Mouse (Mus musculus) brain, embryonic 14.5 days (tissue): ENCODE results near the gene Ankrd24.

Experiments used
- CTCF ChIP-seq: fragments of 200-500 bp; IDR thresholded peaks from 2 replicates; pipeline ENCODE4 v1.5.1; 2012; ENCODE audit warnings: inconsistent platforms, mild to moderate bottlenecking, moderate library complexity, borderline replicate concordance; ENCODE audit not compliant: insufficient read depth, insufficient read length; ENCODE audit errors: extremely low read depth
- POLR2A ChIP-seq: fragments of 200-500 bp; IDR thresholded peaks from 2 replicates; pipeline ENCODE4 v1.6.1; 2012; ENCODE audit warnings: mild to moderate bottlenecking, inconsistent platforms, borderline replicate concordance; ENCODE audit not compliant: poor library complexity, insufficient read depth, insufficient read length, severe bottlenecking; ENCODE audit errors: extremely low read depth

DNA sequence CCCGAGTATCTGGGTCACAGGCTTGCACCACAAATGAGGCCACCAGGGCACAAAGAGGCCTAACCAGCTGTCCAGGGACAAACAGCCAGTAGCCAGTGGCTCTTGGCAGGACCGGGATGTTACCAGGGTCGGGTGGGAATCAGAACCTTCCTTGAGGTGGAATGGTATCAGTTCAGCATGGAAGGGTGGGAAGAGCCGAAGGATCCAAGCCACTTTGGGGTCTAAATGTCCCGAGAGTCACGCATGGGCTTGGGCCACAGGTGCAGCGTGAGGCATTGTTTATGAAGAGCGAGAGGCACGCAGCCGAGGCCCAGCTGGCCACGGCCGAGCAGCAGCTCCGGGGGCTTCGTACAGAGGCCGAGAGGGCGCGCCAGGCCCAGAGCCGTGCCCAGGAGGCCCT is 16.4 kb downstream of the Ankrd24 start:
- TF ChIP-seq POLR2A = no peak
- TF ChIP-seq CTCF = no peak
